9 mouse cellular contexts compared by ENCODE assay signal in genomic region chr11:43618403-43618802, GRCm38 (mm10). TPM values are rescaled to one million over a fixed set of nuclear protein-coding genes. Genes with fewer than 3 reads are reported as not detected.
DNase-seq lines count a peak whose midpoint lies in the region; ATAC-seq and TF ChIP-seq lines count a peak whose summit lies in the region.
"Had no signal": no experiment of that assay in that cellular context is flagged by ENCODE, and none has a peak within 500 bp of the region (broad histone marks: within the 10 kb centered on the region; RNA-seq: fewer than 3 reads in every experiment).

No protein-coding gene starts in this region.

- ATAC-seq in forebrain, embryonic 13.5 days: peak; percentile 71
- ATAC-seq in hindbrain, embryonic 11.5 days (ENCODE audit: low FRiP score): peak; percentile 66
- ATAC-seq in neural tube, embryonic 13.5 days (ENCODE audit: low read depth): peak; percentile 71
- ATAC-seq in erythroid progenitor cell, adult 5-6 weeks (replicated peaks; ENCODE audit: low FRiP score, poor library complexity, severe bottlenecking): no peak

- H3K27ac ChIP-seq in layer of hippocampus, adult 2 months: peak overlapping the region; percentile 71; the same call in 1 of the 2 replicates
- H3K27ac ChIP-seq in forebrain, embryonic 13.5 days: no peak overlapping the region; the same call in 1 of the 2 replicates
- peak overlapping the region; percentile 24; the same call in 1 of the 2 replicates for H3K27ac ChIP-seq in hindbrain, embryonic 11.5 days (ENCODE audit: low read depth, low read length)
- H3K27ac ChIP-seq in neural tube, embryonic 13.5 days (replicated peaks): peak overlapping the region; percentile 76

- TF ChIP-seq CTCF in layer of hippocampus, adult 2 months (conservative IDR thresholded peaks at IDR 0.05): no peak

- H3K9ac ChIP-seq in forebrain, embryonic 13.5 days: no peak overlapping the region
- no peak overlapping the region for H3K9ac ChIP-seq in hindbrain, embryonic 11.5 days (ENCODE audit: low read depth, low read length)
- H3K9ac ChIP-seq in neural tube, embryonic 13.5 days: no peak overlapping the region

- 55% methylated on average over 7 of the region's 7 CpGs for WGBS in forebrain, embryonic 13.5 days
- WGBS in hindbrain, embryonic 11.5 days: 50% methylated on average over 7 of the region's 7 CpGs
- 44% methylated on average over 7 of the region's 7 CpGs for WGBS in neural tube, embryonic 13.5 days

- H3K27me3 ChIP-seq in forebrain, embryonic 13.5 days: no peaks in the 10 kb centered on the region
- no peaks in the 10 kb centered on the region for H3K27me3 ChIP-seq in hindbrain, embryonic 11.5 days (ENCODE audit: control insufficient read depth, insufficient read depth, low read length)
- H3K27me3 ChIP-seq in neural tube, embryonic 13.5 days: no peaks in the 10 kb centered on the region

- no peaks in the 10 kb centered on the region; the same call in 1 of the 2 replicates for H3K9me3 ChIP-seq in forebrain, embryonic 13.5 days (replicated peaks)
- H3K9me3 ChIP-seq in hindbrain, embryonic 11.5 days (ENCODE audit: control insufficient read depth, low read length): no peaks in the 10 kb centered on the region
- no peaks in the 10 kb centered on the region for H3K9me3 ChIP-seq in neural tube, embryonic 13.5 days

- no peaks in the 10 kb centered on the region for H3K36me3 ChIP-seq in forebrain, embryonic 13.5 days (ENCODE audit: poor library complexity, severe bottlenecking)
- no peaks in the 10 kb centered on the region for H3K36me3 ChIP-seq in hindbrain, embryonic 11.5 days (ENCODE audit: control insufficient read depth, insufficient read depth, low read length)
- H3K36me3 ChIP-seq in neural tube, embryonic 13.5 days: no peaks in the 10 kb centered on the region

- no peak overlapping the region for H3K4me3 ChIP-seq in layer of hippocampus, adult 2 months
- H3K4me3 ChIP-seq in forebrain, embryonic 13.5 days: no peak overlapping the region
- H3K4me3 ChIP-seq in hindbrain, embryonic 11.5 days (ENCODE audit: low read depth, low read length): no peak overlapping the region
- no peak overlapping the region for H3K4me3 ChIP-seq in neural tube, embryonic 13.5 days

- H3K4me2 ChIP-seq in forebrain, embryonic 13.5 days: no peak overlapping the region
- no peak overlapping the region for H3K4me2 ChIP-seq in hindbrain, embryonic 11.5 days (replicated peaks; ENCODE audit: low read depth, low read length)
- no peak overlapping the region for H3K4me2 ChIP-seq in neural tube, embryonic 13.5 days

- no peak for DNase-seq in layer of hippocampus, adult 2 months (ENCODE audit: low spot score in 2 of 2)
- no peak for DNase-seq in layer of hippocampus, postnatal 10 days (ENCODE audit: low spot score in 2 of 2)
- no peak for DNase-seq in hindbrain, embryonic 11.5 days (ENCODE audit: low spot score)
- DNase-seq in natural killer cell, adult 2 months (ENCODE audit: low spot score in 2 of 2): no peak
- no peak for DNase-seq in gastrocnemius, postnatal 36 days
- DNase-seq: thymus, postnatal 25 days had no signal

- H3K4me1 ChIP-seq in forebrain, embryonic 13.5 days: peaks cover 6% of the 10 kb centered on the region
- no peaks in the 10 kb centered on the region; the same call in 1 of the 2 replicates for H3K4me1 ChIP-seq in hindbrain, embryonic 11.5 days (replicated peaks; ENCODE audit: control insufficient read depth, insufficient read depth, low read length)
- peaks cover 19% of the 10 kb centered on the region for H3K4me1 ChIP-seq in neural tube, embryonic 13.5 days (replicated peaks)

- intact Hi-C loops in gastrocnemius, postnatal 36 days (cut with DNase I): no loop called here

RNA-seq across cellular contexts. Expression of gene Fabp6, which starts 17.1 kb away (rescaled TPM):
- total RNA-seq in layer of hippocampus, adult 2 months (2021): not detected
- total RNA-seq in layer of hippocampus, postnatal 10 days (2021): not detected
- not detected in 2 replicates for polyA plus RNA-seq in forebrain, embryonic 13.5 days (2015; fragmentation: Nextera tagmentation; extraction: Ambion mirVana)
- polyA plus RNA-seq in hindbrain, embryonic 11.5 days (2014; fragmentation: Nextera tagmentation; extraction: Ambion mirVana): not detected in 2 replicates
- polyA plus RNA-seq in neural tube, embryonic 13.5 days (2015; fragmentation: Nextera tagmentation; extraction: Ambion mirVana): not detected in 2 replicates
- total RNA-seq in gastrocnemius, postnatal 36 days (2021): not detected
- total RNA-seq in erythroid progenitor cell, adult 5-6 weeks (2015; ENCODE audit: low replicate concordance): not detected in 2 replicates
- total RNA-seq in erythroid progenitor cell, adult 5-6 weeks (2017; ENCODE audit: low replicate concordance): not detected in 2 replicates

RNA-seq across cellular contexts. Expression of gene 4933415A04Rik, which starts 31.6 kb away (rescaled TPM):
- total RNA-seq in layer of hippocampus, adult 2 months (2021): 1 to 10 TPM; 1.9 to 2.4 TPM
- total RNA-seq in layer of hippocampus, postnatal 10 days (2021): 1 to 10 TPM; 1.9 to 2.6 TPM
- 4.8 TPM in 2 replicates for polyA plus RNA-seq in forebrain, embryonic 13.5 days (2015; fragmentation: Nextera tagmentation; extraction: Ambion mirVana)
- polyA plus RNA-seq in hindbrain, embryonic 11.5 days (2014; fragmentation: Nextera tagmentation; extraction: Ambion mirVana): 8.5 and 10.4 TPM in 2 replicates
- polyA plus RNA-seq in neural tube, embryonic 13.5 days (2015; fragmentation: Nextera tagmentation; extraction: Ambion mirVana): 7.1 and 7.3 TPM in 2 replicates
- not detected for total RNA-seq in gastrocnemius, postnatal 36 days (2021)
- not detected in 2 replicates for total RNA-seq in erythroid progenitor cell, adult 5-6 weeks (2015; ENCODE audit: low replicate concordance)
- not detected in 2 replicates for total RNA-seq in erythroid progenitor cell, adult 5-6 weeks (2017; ENCODE audit: low replicate concordance)
